Mouse (Mus musculus): ENCODE measurements around the gene Olfr478.
"Not testable (repeated sequence)": the region's sequence is repeated elsewhere in the genome, so short reads cannot be mapped to it uniquely, and the experiment has no call there.

Gene Olfr478

GRCm38 (mm10) chr7:108033889-108034288, at the start of gene Olfr478:
TSS of gene Olfr478 (minus strand) at chr7:108033989.
- no peak for DNase-seq

DNA sequence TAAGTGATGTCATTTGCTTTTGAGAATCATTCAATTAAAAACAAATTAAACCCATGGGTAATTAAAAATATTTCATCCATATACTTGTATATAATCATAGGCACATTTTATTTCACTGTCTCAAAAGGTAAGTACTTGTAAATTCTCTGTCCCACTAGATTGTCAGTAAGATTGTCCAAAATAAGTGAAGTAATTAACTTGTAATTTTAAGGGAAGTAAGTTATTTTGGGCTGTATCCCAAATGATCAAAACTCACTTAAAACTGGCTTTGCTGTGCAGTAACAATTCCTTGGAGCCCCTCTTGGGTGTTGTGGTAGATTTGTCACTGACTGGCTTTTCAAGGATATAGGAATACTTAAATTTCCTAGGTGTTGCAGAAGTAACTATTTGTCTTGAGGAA, 45.8 kb upstream of the Olfr478 start, which contains the start of gene Olfr481:
TSS of gene Olfr481 (plus strand) at position 301 of the 400 bp plus-strand sequence.
- no peak for DNase-seq

GRCm38 (mm10) chr7:108067246-108067645, 33.5 kb upstream of the Olfr478 start, which contains the start of gene Olfr480:
TSS of gene Olfr480 (minus strand) at chr7:108067346.
- DNase-seq, result no peak

DNA sequence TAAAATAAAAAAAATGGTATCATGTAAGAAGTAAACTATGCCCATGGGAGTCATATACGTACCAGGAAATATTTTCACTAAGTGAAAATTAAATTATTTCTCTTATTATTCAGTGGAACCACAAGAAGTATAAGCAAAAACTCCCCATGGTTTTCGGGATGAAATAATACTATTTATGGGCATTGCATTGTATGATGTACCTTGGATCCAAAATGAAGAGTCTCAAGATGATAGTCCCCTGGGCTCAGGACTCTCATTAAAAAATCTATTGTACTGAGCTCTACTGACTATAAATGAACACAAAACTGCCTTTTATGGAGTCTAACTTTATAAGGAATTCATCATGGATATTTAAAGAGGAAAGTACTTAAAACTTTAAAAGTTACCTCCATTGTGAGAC, 16.6 kb upstream of the Olfr478 start, which contains the start of gene Olfr479:
TSS of gene Olfr479 (plus strand) at position 301 of the 400 bp plus-strand sequence.
- DNase-seq, result no peak

DNA sequence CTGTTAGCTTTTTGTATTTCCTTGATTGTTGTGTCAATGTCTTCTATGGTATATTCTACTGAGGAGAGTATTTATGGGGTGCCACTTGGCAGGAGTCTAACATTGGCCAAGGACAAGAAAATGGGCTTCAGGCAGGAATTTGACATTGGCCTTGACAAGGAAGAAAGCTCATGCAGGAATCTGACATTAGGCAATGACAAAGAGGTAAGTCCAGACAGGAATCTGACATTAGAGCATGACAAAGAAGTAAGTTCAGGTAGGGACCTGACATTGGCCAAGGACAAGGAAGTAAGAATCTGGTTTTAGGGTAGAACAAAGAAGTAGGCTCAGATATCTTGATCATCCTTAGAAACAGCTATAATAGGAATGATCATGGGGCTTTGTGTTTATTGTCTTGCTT, 19.5 kb downstream of the Olfr478 start:
- DNase-seq, result not testable (repeated sequence)

DNA sequence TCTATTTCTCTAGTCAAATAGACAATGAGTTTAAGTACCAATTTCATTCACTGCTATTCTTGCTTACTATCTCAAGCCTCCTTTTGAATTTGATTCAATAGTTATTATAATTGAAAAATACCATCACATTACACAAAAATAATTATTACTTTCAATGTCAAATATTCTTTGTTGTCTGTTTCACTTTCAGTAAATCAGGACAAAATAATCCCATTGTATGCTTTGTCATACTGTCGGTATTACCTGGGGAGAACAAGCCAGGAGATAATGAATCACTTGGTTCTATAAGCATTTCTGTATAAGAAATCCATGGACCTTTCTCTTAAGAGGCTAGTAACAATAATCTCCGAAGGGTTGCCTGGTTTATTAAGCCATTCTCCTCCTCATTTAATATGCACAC, 47.4 kb downstream of the Olfr478 start, which contains the start of gene Olfr477:
TSS of gene Olfr477 (plus strand) at position 301 of the 400 bp plus-strand sequence.
- DNase-seq, result no peak
